Mouse (Mus musculus) ES-CJ7 (cell line): Measurements from ENCODE around the gene Eno2.

Source experiments
- DNase-seq: peaks from one replicate; pipeline ENCODE4 v3.0.0; 2011; ENCODE audit warnings: low read depth, low spot score

Eno2 gene

GRCm38 (mm10) chr6:124765951-124766350, 3.5 kb downstream of the Eno2 start:
- DNase-seq, result no peak

GRCm38 (mm10) chr6:124759259-124759658, 10.2 kb downstream of the Eno2 start:
- DNase-seq, result peak; percentile 97

- DNase-seq, result no peak
Measured at GRCm38 (mm10) chr6:124758849-124759232, 10.6 kb downstream of the Eno2 start.

GRCm38 (mm10) chr6:124757909-124758848, 11.3 kb downstream of the Eno2 start:
- DNase-seq, result no peak

- DNase-seq, result no peak
Measured at GRCm38 (mm10) chr6:124757351-124757880, 12.1 kb downstream of the Eno2 start.

GRCm38 (mm10) chr6:124756652-124757350, 12.7 kb downstream of the Eno2 start:
- DNase-seq, result peak; percentile 67

GRCm38 (mm10) chr6:124755831-124756595, 13.5 kb downstream of the Eno2 start, which contains the start of the genes Gm45234 and Atn1:
Gene Gm45234, minus strand, starts transcription at chr6:124756021.
Gene Atn1, minus strand, starts transcription at chr6:124756524.
- peak; percentile 78 for DNase-seq

GRCm38 (mm10) chr6:124755306-124755705, 14.2 kb downstream of the Eno2 start:
- DNase-seq, result no peak

- DNase-seq, result peak; percentile 81
Measured at GRCm38 (mm10) chr6:124753861-124754260, 15.6 kb downstream of the Eno2 start.

- no peak for DNase-seq
Measured at GRCm38 (mm10) chr6:124750405-124750804, 19.1 kb downstream of the Eno2 start.

- DNase-seq, result no peak
Measured at GRCm38 (mm10) chr6:124746654-124747632, 22.5 kb downstream of the Eno2 start.

- DNase-seq, result no peak
Measured at GRCm38 (mm10) chr6:124746296-124746605, 23.2 kb downstream of the Eno2 start.

- peak; percentile 99 for DNase-seq
Measured at GRCm38 (mm10) chr6:124745490-124746295, 23.8 kb downstream of the Eno2 start.

GRCm38 (mm10) chr6:124744755-124745321, 24.6 kb downstream of the Eno2 start:
- DNase-seq, result no peak

- DNase-seq, result no peak
Measured at GRCm38 (mm10) chr6:124743647-124744046, 25.8 kb downstream of the Eno2 start.

GRCm38 (mm10) chr6:124742839-124743514, 26.5 kb downstream of the Eno2 start:
- DNase-seq, result no peak

GRCm38 (mm10) chr6:124741842-124742241, 27.6 kb downstream of the Eno2 start:
- no peak for DNase-seq

GRCm38 (mm10) chr6:124740888-124741761, 28.3 kb downstream of the Eno2 start, which contains the start of gene Grcc10:
Gene Grcc10, minus strand, starts transcription at chr6:124741374.
- peak; percentile 100 for DNase-seq
